Mouse (Mus musculus) hindlimb bud, embryonic 11.5 days (tissue): ENCODE measurements around the gene Anks1.

Experiments used
- DNase-seq: peaks from one replicate; pipeline ENCODE4 v3.0.0-alpha.2; 2012; ENCODE audit warnings: low read depth, low spot score; ENCODE audit errors: extremely low spot score

Gene Anks1

DNA sequence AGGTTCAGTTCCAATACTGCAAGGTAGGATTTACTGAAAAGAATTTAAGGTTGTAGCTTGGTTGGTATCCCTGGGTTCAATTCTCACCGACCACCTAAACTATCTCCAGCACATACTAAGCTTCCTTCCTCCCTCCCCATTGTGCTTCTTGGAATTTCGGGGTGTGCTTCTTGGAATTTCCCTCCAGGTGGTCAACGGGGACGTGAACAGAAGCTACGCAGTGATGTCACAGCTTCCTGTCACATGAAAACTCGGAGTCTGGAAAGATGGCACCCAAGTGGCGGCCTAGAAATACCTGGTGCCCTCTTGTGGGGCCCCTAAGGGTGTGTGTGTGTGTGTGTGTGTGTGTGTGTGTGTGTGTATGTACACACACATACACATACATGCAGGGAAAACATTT, 172.8 kb downstream of the Anks1 start:
- no peak for DNase-seq

DNA sequence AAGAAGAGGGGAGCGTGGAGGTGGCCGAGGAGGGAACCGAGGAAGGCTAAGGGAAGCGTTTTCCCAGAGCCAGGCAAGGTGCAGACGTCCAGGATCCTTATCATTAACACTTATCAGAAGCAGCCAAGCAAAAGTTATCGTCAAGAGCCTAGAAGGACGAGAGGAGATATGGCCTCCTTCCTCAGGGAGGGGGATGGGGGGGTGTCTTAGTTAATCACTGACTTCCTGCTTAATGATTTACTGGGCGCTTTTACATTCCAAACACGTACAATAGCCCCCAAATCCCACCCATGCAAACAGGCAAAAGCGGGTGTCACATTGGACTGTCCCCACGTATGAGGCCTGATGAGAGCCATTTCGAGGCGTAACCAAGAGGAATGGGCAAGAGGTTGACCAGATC, 173.8 kb downstream of the Anks1 start:
- no peak for DNase-seq

DNA sequence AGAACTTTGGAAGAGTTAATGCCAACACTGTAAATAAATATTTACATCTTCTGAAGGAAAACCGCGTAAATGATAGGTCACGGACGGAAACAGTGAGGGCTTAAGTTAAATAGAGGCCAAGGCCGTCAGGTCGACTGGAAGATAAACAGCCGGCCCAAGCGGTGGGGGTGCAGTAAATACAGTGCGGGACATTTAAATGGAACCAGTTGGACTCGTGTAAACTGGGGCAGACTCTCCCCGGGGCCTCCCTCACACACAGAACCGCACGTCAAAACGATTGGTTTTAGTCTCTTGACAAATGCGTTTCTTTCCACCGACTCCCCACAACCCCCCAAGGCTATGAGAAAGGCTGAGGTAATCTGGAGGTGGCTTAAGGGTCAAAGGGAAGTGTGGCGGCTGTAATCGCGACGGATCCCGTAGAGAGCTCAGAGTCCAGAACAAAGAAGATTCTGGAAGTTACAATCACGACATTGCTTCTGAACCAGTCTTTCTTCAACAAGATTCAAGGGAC, 175.3 kb downstream of the Anks1 start:
- DNase-seq: no peak

DNA sequence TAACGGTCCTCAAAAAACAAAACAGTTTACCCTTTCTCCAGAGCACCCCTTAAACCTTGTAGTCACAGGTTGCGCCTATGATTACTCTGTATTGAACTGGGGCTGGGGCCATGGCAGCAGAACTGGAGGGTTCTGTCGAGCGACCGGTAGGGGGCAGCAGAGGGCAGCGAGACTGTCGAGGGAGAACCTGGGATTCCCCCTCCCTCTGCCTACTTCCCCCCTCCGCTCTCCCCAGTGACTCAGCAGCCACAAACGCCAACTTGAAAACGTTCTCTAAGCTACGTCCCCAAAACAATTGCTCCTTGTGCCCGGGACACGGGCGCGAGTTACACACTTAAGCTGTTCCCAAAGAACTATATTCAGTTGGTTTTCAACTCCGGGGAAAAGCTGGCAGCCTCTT, 175.9 kb downstream of the Anks1 start:
- peak; percentile 85 for DNase-seq

DNA sequence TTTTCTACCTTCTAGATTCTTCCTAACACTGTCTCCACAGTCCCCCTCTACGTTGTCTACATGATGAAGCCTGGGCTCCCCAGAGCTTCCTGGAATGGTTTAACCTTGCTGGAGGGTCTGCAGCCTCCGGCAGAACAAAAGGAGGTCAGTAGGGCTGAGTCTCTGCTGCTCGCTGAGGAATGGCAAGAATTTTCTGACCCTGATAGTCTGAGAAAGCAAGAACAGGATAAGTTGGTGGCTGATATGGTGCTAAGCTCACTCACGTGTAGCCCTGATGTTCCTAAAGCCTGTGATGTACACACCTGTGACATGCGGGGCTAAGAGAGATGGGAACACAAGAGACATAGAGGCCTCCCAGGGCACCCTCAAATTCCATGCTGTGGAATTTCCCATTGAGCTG, 178.3 kb downstream of the Anks1 start:
- DNase-seq: no peak

DNA sequence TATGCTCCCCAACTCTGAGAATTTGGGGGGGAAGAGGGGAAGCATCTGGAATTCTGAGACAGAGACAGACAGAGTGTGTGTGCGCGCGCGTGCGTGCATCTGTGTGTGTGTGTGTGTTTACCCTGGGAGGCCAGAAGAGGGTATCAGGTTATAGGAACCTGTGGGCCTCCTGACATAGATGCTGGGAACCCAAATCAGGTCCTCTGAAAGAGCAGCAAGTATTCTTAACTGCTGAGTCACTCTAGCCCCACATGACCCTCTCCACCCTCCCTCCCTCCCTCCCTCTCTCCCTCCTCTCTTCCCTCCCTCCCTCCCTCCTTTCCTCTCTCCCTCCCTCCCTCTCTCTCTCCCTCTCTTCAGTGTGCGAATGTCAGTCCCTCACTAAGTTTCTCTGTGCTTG, 179.6 kb downstream of the Anks1 start:
- DNase-seq: no peak

DNA sequence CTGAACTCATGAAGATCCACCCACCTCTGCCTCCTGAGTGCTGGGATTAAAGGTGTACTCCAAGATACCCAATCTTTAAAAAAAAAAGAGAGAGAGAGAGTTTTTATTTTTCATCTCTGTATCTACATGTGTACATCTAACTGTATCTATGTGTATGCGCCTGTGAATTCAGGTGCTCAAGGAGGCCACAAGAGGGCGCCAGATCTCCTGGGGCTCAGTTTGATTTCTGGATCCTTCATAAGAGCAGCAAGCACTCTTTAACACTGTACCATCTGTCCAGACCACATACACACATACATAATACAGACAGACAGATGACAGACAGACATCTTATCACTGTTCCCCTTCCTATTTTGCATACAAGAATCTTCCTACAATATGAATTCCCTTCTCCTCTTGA, 183.2 kb downstream of the Anks1 start:
- DNase-seq: no peak

DNA sequence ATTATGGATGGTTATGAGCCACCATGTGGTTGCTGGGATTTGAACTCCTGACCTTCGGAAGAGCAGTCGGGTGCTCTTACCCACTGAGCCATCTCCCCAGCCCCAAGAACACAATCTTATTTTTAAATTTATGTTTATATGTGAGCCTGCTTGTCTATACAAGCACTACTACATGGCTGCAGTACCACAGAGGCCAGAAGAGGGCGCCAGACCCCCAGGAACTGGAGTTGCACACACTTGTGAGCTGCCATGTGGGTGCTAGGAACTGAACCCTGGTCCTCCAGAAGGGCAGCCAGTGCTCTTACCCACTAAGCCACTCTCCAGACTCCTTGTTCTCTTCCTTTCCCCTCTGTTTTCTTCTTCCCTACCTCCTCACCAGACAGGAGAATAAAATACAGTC, 184.7 kb downstream of the Anks1 start:
- DNase-seq: no peak

DNA sequence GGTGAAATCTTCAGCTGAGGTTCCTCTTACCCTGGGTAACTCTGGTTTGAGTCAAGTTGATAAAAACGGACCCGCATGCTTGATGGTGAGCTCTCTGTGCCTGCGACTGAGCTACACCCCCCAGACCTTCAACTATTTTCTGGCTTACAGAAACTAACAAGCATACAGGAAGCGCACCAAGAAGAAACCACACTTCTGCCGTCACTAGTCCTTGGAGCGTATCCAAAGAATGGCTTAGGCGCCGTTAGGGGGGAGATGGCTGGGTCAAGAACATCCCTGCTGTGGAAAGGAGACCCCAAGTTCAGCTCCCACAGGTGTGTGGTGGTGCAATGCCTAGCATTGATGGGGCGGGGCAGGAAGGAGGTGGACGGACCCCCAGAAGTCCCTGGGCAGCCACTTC, 187.3 kb downstream of the Anks1 start:
- no peak for DNase-seq

DNA sequence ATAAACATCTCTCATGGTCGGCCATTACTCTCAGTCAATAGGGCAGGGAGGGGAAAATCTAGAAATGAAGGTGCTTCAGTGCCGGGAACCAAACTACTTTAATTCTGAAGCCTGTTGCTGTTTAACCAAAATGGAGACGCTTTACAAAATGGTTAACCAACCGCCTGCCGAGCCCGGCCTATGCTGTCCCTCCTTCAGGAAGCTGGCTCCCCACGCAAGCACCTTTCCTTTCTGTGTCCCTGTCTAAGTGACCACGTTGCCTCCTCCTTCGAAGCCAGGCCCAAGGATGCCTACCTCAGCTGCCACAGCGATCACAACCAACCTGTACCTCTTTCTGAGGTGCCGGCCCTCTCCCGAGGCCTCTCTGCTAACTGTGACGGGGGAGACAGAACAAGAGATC, 188.2 kb downstream of the Anks1 start:
- DNase-seq: no peak

DNA sequence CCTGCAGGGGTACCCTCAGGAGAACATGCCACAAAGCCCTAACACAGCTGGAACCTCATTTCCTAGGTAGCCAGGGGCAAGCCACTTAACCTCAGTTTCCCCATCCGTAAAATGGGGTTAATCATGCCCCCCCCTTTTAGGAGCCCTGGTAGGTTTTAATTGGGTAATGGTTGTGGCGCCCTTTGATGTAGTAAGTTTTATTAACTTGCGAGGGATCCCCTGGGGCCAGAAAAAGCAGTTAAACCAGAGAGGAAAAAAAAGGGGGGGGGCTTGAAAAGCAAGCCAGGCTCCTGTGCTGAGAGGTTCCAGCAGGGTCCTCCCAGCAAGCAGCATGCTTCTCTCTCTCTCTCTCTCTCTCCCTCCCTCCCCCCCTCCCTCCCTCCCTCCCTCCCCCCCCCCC, 190.0 kb downstream of the Anks1 start:
- no peak for DNase-seq

DNA sequence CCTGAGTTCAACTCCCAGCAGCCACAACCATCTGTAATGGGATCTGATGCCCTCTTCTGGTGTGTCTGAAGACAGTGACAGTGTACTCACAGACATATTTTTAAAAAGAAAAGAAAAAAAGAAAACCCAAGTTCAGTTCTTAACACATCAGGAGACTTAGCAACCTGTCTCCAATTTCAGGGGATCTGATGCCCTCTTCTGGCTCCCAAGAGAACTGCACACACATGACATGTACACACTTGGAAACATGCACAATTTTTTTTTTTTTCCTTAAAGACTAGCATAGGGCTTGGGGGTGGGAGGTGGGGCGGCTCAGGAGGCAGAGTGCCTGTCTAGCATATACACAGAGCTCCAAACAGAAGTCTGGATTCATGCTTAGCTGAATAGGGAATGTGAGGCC, 191.6 kb downstream of the Anks1 start:
- no peak for DNase-seq

DNA sequence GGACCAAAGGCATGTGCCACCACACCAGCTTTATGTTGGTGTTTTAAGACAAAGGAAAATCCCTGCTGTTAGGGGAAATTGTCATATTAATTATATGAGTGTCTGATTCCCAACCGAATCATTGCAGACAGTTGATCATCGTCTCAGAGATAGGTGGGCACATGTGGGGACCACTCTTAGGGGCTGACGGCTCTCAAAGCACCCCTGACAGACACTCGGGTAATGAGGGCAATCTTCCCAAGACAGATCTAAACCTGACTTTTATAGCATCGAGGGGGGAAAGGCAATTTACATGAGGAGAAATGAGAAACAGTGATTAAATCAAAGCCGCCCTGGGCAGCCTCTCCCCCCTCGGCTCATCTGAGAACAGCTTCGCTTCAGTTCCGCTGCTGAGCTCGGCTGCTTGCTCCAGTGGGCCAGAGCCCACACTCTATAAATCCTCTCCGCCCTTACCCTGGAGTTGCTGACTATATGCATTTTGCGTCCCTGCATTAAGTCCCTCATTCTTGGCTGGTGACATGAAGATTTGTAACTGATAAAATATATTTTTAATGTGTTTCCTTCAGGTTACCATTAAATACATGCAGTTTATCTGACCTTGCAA, 192.3 kb downstream of the Anks1 start:
- no peak for DNase-seq

DNA sequence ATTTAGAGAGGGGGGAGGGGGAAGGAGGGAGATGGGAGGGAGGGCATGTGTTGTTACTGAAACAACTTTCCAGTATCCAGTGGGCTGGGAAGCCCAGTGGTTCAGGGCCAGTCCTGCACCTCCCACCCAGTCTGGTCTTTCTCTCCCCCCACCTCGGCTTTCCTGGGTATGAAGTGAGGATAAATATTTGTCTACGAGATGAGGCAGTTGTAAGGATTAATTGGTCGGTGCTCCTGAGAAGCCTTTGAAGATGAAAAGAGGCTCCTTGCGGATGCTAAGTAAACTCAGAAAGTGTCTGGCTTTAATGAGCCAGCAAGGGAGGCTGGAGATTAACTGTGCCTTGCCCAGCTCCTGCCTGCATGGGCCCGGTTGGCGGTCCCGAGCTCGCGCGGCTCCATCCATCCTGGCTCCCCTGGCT, 192.8 kb downstream of the Anks1 start:
- DNase-seq: no peak

DNA sequence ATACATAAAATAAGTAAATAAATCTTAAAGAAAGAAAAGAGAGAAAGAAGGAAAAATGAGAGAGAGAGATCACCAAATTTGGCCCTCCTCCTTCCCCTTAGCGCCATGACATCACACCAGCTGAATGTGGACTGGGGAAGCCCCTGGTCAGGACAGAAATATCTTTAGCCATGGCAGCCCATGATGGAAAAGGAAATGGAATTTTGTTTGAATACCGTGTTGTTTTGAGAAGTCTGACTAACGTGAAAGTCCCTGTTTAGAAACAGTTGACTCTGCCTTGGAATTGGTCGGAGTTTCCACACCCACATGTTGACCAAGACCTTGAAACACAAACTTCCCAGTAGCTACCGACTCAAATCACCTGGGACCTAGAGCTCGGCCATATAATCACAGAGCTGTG, 195.3 kb downstream of the Anks1 start:
- no peak for DNase-seq

DNA sequence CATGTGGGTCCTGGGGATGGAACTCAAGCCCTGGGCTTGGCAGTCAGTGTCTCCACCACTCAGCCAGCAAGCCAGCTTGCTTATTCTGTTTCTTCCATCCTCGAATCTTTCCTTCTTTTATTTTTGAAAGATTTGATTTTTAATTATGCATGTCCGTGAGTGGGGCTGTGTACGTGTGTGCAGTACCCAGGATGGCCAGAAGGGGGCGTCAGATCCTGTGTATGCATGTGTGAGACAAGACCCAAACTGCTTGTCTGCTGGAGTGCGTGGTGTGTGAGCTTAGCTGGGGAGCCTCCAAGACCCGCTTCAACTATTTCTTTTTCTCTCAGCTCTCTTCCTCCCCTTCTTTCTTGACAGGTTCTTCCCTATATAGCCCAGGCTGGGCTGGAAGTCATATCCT, 197.2 kb downstream of the Anks1 start:
- no peak for DNase-seq

DNA sequence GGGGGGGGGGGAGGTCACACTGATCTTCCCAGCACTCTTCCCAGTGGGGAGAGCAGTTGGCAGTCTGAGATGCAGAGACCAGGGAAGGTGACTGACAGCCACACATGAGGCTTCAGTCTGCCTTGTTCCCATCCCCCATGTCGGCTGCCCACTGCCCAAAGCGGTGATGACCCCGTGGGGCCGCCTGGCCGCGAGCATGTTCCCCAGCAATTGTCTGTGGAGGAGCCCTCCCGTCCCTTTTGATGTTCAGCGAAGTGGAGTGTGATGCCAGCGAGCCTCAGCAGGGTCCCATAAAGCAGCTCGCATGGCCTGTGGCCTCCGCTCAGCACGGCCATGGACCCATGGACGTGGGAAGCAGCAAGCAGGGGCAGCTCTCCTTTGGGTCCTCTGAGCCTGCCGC, 198.2 kb downstream of the Anks1 start:
- DNase-seq: no peak

DNA sequence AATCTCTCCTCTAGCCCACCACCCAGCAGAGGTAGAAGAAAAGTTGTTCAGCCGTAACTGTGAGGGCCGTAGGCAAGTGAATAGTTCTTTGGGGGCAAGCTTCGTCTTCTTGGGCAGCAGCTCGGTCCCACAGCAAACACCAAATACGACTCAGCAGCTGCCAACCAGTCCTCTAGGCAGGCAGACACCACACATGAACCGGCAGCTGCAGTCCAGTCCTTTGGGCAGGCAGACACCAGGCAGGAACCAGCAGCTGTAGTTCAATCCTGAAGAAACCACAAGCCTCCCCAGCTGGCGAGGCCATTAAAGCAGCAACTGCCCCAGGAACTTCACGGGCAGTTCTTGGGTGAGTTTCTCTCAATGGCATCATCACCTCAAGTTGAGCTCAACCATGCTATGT, 203.2 kb downstream of the Anks1 start:
- DNase-seq: no peak
